Mouse (Mus musculus): ENCODE measurements at regions not wholly inside any gene's neighbourhood (a gene's known extent, or its start where the extent isn't known, plus 50 kb on each side); places are given as distances from the start of the nearest gene placed in this dataset.

- CTCF ChIA-PET: no interaction called here
- POLR2A ChIA-PET: no interaction called here
Measured at GRCm38 (mm10) chrX:164878336-164878735, 101.8 kb downstream of the Mospd2 start.

GRCm38 (mm10) chrX:164840393-164840792, 139.8 kb downstream of the Mospd2 start:
- CTCF ChIA-PET: no interaction called here

GRCm38 (mm10) chrX:164820906-164821305, 159.3 kb downstream of the Mospd2 start:
- POLR2A ChIA-PET: no interaction called here
- CTCF ChIA-PET: no interaction called here

More at GRCm38 (mm10) chrX:164840393-164840792, 139.8 kb downstream of the Mospd2 start:
- POLR2A ChIA-PET: no interaction called here

GRCm38 (mm10) chrX:164787293-164787692, 192.9 kb downstream of the Mospd2 start:
- ChIA-PET CTCF (interaction anchor here in 1 of 4 experiments (0.8 kb wide), 1 partner anchor 8 kb away, joined by 3 read pairs; no protein-coding TSS in a partner anchor), POLR2A (no interaction called here)

GRCm38 (mm10) chrX:164764919-164765318, 215.3 kb downstream of the Mospd2 start:
- CTCF ChIA-PET: no interaction called here
- POLR2A ChIA-PET: interaction anchor here in 1 of 4 experiments (0.6 kb wide), 1 partner anchor 21 kb away, joined by 3 read pairs; no protein-coding TSS in a partner anchor

- CTCF ChIA-PET: no interaction called here
- POLR2A ChIA-PET: no interaction called here
Measured at GRCm38 (mm10) chrX:164763764-164764445, 216.3 kb downstream of the Mospd2 start.

- ChIA-PET POLR2A (no interaction called here), CTCF (no interaction called here)
Measured at GRCm38 (mm10) chrX:164745552-164746217, 234.5 kb downstream of the Mospd2 start.
